Mouse (Mus musculus) c-Kit-negative CD71-positive TER-119-positive erythroid progenitor cells, embryonic 14.5 days (primary cell): Measurements from ENCODE around the gene Gin1.
"Not testable (repeated sequence)": the region's sequence is repeated elsewhere in the genome, so short reads cannot be mapped to it uniquely, and the experiment has no call there.

Experiments used
- DNase-seq: peaks from one replicate; pipeline ENCODE4 v3.0.0-alpha.2; 2013; ENCODE audit warnings: low read depth, low spot score

Gene Gin1

GRCm38 (mm10) chr1:97769904-97770753 lies at the start of gene Gin1, which contains the start of gene Ppip5k2:
Gene Gin1 (plus strand): TSS chr1:97770172.
Gene Ppip5k2 (minus strand): TSS chr1:97770411.
- peak; percentile 92 for DNase-seq

DNA sequence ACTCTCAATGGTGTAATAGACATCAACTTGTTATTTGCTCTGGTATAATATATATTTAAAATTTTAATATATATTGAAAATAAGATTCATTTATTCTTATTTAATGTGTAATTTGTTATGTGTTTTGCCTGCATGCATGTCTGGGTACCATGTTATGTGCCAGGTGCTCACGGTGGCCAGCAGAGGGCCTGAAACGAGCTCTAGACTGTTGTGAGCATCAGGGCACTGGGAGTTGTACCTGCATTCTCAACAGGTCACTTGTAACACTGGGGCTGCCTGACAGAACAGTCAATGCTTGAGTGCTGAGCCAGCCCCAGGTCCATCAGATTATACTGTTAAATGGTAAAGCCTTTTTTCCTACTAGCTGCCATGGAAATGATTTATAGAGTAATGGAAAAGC lies 43.2 kb upstream of the Gin1 start:
- no peak for DNase-seq

GRCm38 (mm10) chr1:97729339-97729738 lies 40.6 kb upstream of the Gin1 start:
- no peak for DNase-seq

DNA sequence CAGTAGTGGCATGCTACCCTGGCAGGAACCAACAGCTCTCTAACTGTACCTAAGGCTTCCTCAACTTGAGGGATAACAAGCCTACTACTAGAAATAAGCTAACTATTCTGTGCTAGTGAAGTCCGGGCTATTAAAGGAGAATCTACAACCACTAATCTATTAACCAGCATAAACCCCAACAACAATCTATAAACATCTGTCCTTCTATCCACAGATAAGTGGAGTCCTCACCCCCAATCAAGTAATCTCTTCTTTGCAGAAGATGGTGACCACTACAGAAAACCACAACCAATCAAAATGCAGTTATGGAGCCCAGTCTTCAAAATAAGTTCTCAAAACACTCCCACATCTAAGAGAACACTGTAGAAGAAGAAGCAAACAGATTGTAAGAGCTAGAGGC lies 26.9 kb upstream of the Gin1 start:
- no peak for DNase-seq

DNA sequence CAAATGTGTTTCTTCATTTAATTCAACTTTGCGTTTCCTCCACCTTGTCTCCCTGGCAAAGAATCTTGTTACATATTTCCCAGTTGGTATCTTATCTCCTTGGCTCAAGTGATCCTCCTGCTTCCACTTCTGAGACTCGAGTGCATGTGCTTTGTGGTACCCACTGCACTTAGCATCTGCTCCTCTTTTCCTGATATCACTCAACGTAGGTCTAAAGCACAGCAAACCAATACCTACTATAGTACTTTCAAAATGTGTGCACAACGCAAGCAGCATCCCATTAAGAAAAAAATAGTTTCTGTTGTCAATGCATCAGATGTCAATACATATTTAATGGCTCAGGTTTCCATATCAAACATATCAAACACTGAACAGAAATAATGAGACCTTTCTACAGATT lies 24.3 kb upstream of the Gin1 start:
- no peak for DNase-seq

- no peak for DNase-seq
Measured at GRCm38 (mm10) chr1:97746261-97746660, 23.7 kb upstream of the Gin1 start.

- DNase-seq = no peak
Measured at GRCm38 (mm10) chr1:97748163-97748562, 21.8 kb upstream of the Gin1 start.

GRCm38 (mm10) chr1:97753216-97753615 lies 16.8 kb upstream of the Gin1 start:
- no peak for DNase-seq

DNA sequence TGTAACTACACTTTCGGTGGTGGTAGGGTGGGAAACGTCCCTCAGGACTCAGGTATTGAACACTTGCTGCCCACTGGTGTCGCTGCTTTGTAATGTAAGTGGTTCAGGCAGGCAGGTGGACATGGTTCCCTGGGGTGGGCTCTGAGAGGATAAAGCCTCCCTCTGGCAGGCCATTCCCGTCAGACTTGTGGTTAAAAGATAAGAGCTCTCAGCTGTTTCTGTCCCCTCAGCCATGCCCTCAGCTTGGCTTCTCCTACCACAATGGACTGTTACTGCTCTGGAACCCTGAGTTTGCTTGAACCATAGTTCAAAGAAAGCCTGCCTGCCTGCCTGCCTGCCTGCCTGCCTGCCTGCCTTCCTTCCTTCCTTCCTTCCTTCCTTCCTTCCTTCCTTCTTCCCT lies 15.6 kb upstream of the Gin1 start:
- DNase-seq = no peak

- no peak for DNase-seq
Measured at GRCm38 (mm10) chr1:97759841-97760240, 10.1 kb upstream of the Gin1 start.

- DNase-seq = no peak
Measured at GRCm38 (mm10) chr1:97760598-97760997, 9.4 kb upstream of the Gin1 start.

GRCm38 (mm10) chr1:97761477-97761876 lies 8.5 kb upstream of the Gin1 start:
- no peak for DNase-seq

DNA sequence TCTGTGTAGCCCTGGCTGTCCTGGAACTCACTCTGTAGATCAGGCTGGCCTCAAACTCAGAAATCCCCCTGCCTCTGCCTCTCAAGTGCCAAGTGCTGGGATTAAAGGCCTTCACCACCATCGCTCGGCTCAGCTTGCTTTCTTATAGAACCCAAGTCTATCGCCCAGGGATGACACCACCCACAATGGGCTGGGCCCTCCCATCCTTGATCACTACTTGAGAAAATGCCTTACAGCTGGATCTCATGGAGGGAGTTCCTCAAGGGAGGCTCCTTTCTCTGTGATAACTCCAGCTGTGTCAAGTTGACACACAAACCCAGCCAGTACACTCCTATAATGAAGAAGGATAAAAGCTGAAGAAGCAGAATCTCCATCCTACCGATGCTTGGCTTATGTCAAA lies 4.3 kb upstream of the Gin1 start:
- DNase-seq = not testable (repeated sequence)

- no peak for DNase-seq
Measured at GRCm38 (mm10) chr1:97768089-97768488, 1.9 kb upstream of the Gin1 start.

- DNase-seq = no peak
Measured at GRCm38 (mm10) chr1:97768906-97769293, 1.1 kb upstream of the Gin1 start.

DNA sequence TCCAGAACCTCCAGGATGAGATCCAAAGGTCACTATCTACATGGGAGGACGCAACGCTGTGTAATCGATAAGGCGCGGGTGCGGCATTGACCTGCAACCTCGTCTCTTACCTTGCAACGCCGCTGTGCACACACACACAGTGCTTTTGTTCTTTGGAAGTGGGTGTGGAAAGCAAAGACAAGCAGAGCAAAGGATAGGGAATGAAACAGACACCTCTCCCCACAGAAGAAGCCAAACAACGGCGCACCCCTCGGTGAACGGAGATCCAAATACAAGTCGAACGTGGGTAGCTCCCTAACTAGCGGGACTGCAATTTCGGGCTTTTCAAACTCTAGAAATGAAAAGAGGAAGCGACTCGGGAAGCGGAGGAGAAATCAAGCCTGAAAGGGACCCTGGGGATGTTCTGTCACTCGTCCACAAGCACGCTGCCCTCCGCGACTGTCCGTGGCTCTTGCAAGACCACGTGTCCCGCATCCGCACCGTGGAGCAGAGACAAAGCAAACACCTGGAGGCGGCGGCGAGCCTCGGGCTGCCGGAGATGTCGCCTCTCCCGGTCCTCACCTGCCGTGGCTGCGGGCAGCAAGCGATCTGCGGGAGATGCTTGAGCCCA lies 573 bp upstream of the Gin1 start:
- DNase-seq = no peak

DNA sequence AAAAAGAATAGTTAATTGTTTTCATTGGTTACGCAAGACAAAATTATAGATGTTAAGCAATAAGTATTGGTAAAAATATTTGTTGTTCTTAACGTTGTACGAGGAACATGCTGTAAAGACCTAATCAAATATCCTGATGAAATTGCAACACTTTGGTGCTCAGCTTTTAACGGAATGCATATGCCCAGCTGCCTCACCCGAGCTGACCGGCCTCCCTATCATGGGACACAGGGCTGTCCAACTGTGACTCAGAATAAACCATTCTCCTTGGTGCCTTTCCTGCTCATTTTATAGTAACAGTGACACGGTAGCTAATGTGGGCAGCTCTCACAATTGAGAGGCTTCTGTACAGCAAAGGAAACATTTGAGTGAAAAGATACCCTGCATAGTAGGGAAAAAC lies 1.1 kb downstream of the Gin1 start:
- no peak for DNase-seq

DNA sequence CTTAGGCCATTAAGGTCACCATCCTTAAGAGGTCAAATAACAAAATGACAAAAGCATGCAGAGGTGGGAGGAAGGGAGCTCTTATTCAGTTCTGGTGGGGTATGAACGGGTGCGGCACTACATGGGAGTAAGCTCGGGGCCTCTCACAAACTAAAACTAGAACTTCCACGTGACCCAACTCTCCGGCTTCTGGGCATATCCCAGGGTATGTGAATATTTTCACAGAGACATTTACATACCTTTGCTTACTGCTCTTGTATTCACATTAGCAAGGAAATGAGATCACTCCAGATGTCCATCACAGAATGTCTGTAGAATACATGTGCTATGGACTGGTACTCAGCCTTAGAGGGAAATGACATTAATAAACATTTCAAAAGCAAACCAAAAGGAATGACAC lies 1.8 kb downstream of the Gin1 start:
- DNase-seq = no peak

- DNase-seq = no peak
Measured at GRCm38 (mm10) chr1:97773362-97773761, 3.4 kb downstream of the Gin1 start.

DNA sequence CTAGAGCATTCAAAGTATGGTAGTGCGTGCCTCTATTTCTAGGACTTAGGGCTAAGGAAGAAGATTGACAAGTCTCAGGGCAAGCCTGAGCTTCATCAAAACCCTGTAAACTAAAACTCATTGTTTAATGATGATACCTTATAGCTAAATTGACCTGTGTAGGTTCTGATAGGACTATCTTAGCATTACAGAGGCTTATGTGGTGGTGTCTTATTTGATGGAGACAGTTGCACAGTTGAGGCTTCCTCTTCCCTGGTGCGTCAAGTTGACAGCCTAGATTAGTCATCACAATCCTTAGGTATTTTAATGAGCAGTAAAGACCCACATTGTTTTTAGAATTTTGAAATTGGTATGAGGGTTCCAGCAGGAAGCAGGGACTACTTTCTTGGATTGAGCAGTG lies 4.0 kb downstream of the Gin1 start:
- no peak for DNase-seq

DNA sequence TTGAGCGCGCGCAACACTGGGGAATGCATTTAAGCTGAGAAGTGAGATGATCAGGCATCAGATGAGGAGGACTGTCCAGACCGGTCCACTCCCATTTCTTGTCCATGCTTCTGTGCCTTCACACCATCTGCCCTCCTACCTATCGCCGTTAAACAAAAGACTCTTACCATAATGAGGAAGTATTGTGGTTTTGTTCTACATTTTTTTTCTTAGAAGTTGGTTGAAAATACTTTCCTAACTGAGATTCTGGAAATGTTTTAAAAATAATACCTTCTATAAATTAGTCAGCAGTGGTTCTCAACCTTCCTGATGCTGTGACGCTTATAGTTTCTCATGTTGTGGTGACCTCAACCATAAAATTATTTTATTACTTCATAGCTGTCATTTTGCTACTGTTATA lies 11.7 kb downstream of the Gin1 start:
- no peak for DNase-seq

DNA sequence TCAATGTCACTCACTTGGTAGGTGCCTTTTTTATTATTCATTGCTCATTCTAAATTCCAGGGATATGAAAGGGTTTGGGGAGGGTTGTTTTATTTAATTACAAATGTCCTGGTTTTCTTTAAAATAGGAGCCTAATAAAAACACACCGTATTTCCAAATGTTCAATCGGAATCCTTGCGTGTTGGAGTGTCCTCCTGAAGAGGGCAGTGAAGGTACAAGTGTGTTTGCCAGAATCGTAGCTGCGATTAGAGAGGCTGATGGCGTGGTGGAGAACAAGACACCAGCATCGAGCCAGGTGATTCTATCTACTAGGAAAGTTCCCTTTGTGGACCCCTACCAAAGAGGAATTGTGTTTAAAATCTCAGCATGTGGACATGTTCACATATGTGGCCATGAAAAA lies 15.0 kb downstream of the Gin1 start:
- no peak for DNase-seq

DNA sequence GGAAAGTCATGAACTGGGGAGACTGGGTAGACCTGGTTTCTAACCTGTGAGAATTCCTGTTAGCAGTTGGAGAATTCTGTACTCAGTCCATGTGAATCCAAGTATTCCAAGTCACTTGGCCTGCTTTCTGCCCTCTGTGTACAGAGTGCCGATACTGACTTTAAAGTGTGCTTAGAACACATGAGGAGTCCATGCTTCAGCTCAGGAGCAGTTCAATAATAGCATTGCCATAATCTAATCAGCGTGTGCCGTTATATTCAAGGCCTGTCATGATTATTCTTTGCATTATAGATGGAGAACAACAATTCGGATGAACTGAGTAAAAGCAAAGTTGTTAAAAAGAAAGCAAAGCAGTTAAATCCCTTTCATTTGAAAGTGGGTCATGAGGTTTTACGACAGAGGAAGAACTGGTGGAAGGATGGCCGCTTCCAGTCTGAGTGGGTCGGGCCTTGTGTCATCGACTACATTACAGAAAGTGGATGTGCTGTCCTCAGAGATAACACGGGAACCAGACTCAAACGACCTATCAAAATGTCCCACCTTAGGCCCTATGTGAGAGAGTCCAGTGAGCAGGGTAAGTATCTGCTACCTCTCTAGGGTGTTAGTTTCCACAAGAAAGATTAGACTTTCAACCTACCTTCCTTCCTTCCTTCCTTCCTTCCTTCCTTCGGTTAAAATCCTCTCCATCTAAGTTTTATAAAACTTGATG lies 15.9 kb downstream of the Gin1 start:
- no peak for DNase-seq
